Mouse (Mus musculus) stomach, embryonic 14.5 days (tissue): ENCODE measurements at regions not wholly inside any gene's neighbourhood (a gene's known extent, or its start where the extent isn't known, plus 50 kb on each side); places are given as distances from the start of the nearest gene placed in this dataset.
A peak's percentile ranks its signal among the peaks of the same experiment; 100 is the strongest.

ENCODE experiments used
- ATAC-seq: fragments of 200-750 bp; cut with Nextera tagmentation; 2 replicates; pipeline ENCODE4 v1.8.0; 2017; ENCODE audit warnings: low read depth, moderate TSS enrichment; ENCODE audit not compliant: insufficient number of reproducible peaks, insufficient read depth, low FRiP score
- H3K27ac ChIP-seq: fragments of 300-500 bp; sonication (generic); 2 replicates; pipeline ENCODE4 v1.5.1; 2014; ENCODE audit warnings: mild to moderate bottlenecking, low read length, moderate library complexity, mixed read lengths
- H3K27me3 ChIP-seq: fragments of 300-500 bp; sonication (generic); 2 replicates; pipeline ENCODE4 v1.6.1; 2014; ENCODE audit warnings: low read length, control low read depth, mixed read lengths; ENCODE audit not compliant: control insufficient read depth, insufficient read depth
- H3K36me3 ChIP-seq: fragments of 300-500 bp; sonication (generic); 2 replicates; pipeline ENCODE4 v1.6.1; 2014; ENCODE audit warnings: mild to moderate bottlenecking, control low read depth, low read length, moderate library complexity, mixed read lengths; ENCODE audit not compliant: control insufficient read depth, insufficient read depth
- H3K4me1 ChIP-seq: fragments of 300-500 bp; sonication (generic); 2 replicates; pipeline ENCODE4 v1.6.1; 2014; ENCODE audit warnings: low read length, control low read depth, mixed read lengths; ENCODE audit not compliant: control insufficient read depth, insufficient read depth
- H3K4me2 ChIP-seq: fragments of 300-500 bp; sonication (generic); replicated peaks from 2 replicates; pipeline ENCODE4 v1.6.1; 2014; ENCODE audit warnings: low read depth, low read length, control low read depth
- H3K4me3 ChIP-seq: fragments of 300-500 bp; sonication (generic); 2 replicates; pipeline ENCODE4 v1.5.1; 2014; ENCODE audit warnings: low read depth, low read length, control low read depth
- H3K9ac ChIP-seq: fragments of 300-500 bp; sonication (generic); replicated peaks from 2 replicates; pipeline ENCODE4 v1.6.1; 2014; ENCODE audit warnings: low read depth, mild to moderate bottlenecking, control low read depth, low read length, moderate library complexity, mixed read lengths
- H3K9me3 ChIP-seq: fragments of 300-500 bp; sonication (generic); 2 replicates; pipeline ENCODE4 v1.6.1; 2016; ENCODE audit warnings: low read depth, low read length, control low read depth; ENCODE audit not compliant: control insufficient read depth
- WGBS: fragments of 180-500 bp; shearing (Covaris S2); extraction: QIAGEN DNeasy Blood & Tissue Kit; methylation state at CpG from one replicate; pipeline ENCODE4 v1.1.7; 2014; 5-methylcytosine and 5-hydroxymethylcytosine counted together

DNA sequence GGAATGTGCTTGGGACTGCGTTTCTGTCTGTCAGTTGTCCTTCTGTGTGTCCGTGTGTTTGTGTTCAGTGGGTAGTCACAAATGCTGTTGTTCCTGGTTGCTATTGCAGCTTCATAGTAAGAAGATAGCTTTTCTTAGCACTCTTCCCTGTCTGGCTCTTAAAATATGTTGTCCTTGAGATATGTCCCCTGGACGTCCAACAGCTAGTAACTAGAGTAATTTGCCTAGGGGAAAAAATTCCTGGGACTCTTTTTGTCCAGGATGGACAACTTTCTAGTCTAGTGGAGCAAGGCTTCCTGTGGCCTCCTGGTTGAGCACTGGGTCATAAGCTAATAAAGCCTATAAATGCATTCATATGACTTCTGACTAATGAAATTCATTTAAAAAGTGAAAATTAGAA is 354.9 kb upstream of the Gm10295 start:
- H3K4me2 ChIP-seq, result peak overlapping the region; percentile 87
- no peaks in the 10 kb centered on the region for H3K4me1 ChIP-seq
- 66% methylated on average over 3 of the region's 3 CpGs for WGBS
- no peaks in the 10 kb centered on the region for H3K36me3 ChIP-seq
- no peak overlapping the region; the same call in 1 of the 2 replicates for H3K9ac ChIP-seq
- ATAC-seq, result no peak
- no peak overlapping the region for H3K27ac ChIP-seq
- H3K9me3 ChIP-seq, result no peaks in the 10 kb centered on the region
- no peak overlapping the region for H3K4me3 ChIP-seq
- no peaks in the 10 kb centered on the region for H3K27me3 ChIP-seq

DNA sequence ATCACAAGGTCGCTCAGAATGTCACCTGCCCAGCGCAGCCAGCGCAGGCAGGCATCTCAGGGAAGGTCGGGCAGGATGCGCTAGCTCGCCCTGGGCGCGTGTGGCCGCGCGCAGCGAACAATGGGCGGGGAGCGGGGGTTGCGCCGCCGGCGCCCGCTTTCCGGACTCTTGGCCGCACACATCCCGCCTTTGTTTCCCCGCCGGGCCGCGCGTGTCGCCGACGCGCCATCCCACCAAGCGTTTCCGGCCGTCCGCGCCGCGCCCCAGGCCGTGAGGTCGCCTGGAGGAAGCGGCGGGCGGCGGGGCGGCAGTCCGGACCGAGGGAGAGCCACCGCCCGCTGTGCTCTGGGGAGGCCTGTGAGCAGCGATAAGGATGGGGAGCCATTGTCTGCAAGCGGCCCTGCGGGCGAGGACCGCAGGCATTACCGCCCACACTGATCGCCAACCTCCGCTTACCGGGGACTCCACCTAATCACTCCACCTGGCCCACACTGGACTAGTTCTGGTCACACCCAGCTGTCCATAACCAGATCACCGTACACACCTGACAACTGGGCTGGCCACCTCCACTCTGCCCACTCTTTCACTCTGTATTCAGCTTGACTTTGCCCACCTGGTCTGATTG is 354.3 kb upstream of the Gm10295 start:
- H3K9me3 ChIP-seq, result no peaks in the 10 kb centered on the region
- H3K27ac ChIP-seq, result no peak overlapping the region
- H3K4me1 ChIP-seq, result no peaks in the 10 kb centered on the region
- peak; percentile 81 for ATAC-seq
- H3K9ac ChIP-seq, result peak overlapping the region; percentile 69
- under 1% methylated on average over 59 of the region's 59 CpGs for WGBS
- H3K4me3 ChIP-seq, result peak overlapping the region; percentile 47
- H3K27me3 ChIP-seq, result no peaks in the 10 kb centered on the region
- peak overlapping the region; percentile 87 for H3K4me2 ChIP-seq
- no peaks in the 10 kb centered on the region for H3K36me3 ChIP-seq

GRCm38 (mm10) chr7:71704661-71705240 is 353.5 kb upstream of the Gm10295 start:
- Histone ChIP-seq H3K4me1 (no peaks in the 10 kb centered on the region), H3K36me3 (no peaks in the 10 kb centered on the region), H3K9me3 (no peaks in the 10 kb centered on the region), H3K9ac (no peak overlapping the region), H3K4me2 (peak overlapping the region; percentile 87), H3K4me3 (peak overlapping the region; percentile 47), H3K27me3 (no peaks in the 10 kb centered on the region), H3K27ac (no peak overlapping the region)
- ATAC-seq, result no peak
- WGBS, result 51% methylated on average over 4 of the region's 4 CpGs
